Comparison of ENCODE assay signal across 20 mouse cellular contexts in the genomic region with DNA sequence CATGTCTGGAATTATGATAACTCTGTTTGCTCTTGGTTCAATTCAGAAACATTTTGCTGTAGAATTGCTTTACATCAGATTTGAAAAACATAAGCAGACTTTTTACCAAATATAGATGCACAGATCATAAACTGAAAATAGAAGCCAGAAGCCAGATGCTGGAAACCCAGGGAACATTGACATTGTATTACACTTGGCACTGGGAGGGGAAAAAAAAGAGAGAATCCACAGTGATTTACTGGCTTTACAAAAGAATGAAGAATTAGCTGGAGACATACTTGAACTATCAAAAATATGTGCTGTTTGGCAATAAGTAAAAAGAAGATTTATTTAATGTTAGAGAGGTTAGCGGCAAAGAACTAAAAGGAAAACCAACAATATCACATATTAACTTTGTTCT. TPM values are rescaled to one million over a fixed set of nuclear protein-coding genes. Genes with fewer than 3 reads are reported as not detected.
DNase-seq lines count a peak whose midpoint lies in the region; ATAC-seq and TF ChIP-seq lines count a peak whose summit lies in the region.
"Had no signal": no experiment of that assay in that cellular context is flagged by ENCODE, and none has a peak within 500 bp of the region (broad histone marks: within the 10 kb centered on the region; RNA-seq: fewer than 3 reads in every experiment).

No protein-coding gene starts in this region.

- H3K4me2 ChIP-seq in embryonic facial prominence, embryonic 14.5 days (ENCODE audit: low read depth, low read length): no peak overlapping the region
- H3K4me2 ChIP-seq in intestine, embryonic 15.5 days (replicated peaks): no peak overlapping the region
- no peak overlapping the region for H3K4me2 ChIP-seq in intestine, embryonic 16.5 days (ENCODE audit: low read depth, low read length)
- H3K4me2 ChIP-seq in liver, postnatal 0 days (ENCODE audit: low read depth, low read length): no peak overlapping the region
- no peak overlapping the region for H3K4me2 ChIP-seq in lung, postnatal 0 days (replicated peaks; ENCODE audit: low read depth, low read length)
- H3K4me2 ChIP-seq: embryonic facial prominence, embryonic 13.5 days; forebrain, embryonic 13.5 days; hindbrain, embryonic 13.5 days had no signal

- no peaks in the 10 kb centered on the region for H3K36me3 ChIP-seq in embryonic facial prominence, embryonic 14.5 days (ENCODE audit: control insufficient read depth, insufficient read depth, low read length)
- no peaks in the 10 kb centered on the region for H3K36me3 ChIP-seq in embryonic facial prominence, embryonic 10.5 days (replicated peaks)
- H3K36me3 ChIP-seq in intestine, embryonic 15.5 days: no peaks in the 10 kb centered on the region
- no peaks in the 10 kb centered on the region for H3K36me3 ChIP-seq in intestine, embryonic 16.5 days (ENCODE audit: control insufficient read depth, insufficient read depth, low read length)
- no peaks in the 10 kb centered on the region for H3K36me3 ChIP-seq in liver, postnatal 0 days (replicated peaks; ENCODE audit: insufficient read depth, low read length)
- H3K36me3 ChIP-seq in lung, postnatal 0 days (ENCODE audit: insufficient read depth, low read length): no peaks in the 10 kb centered on the region
- H3K36me3 ChIP-seq: embryonic facial prominence, embryonic 13.5 days; G1E; heart, embryonic 10.5 days; hindbrain, embryonic 13.5 days had no signal

- peak; percentile 83 for DNase-seq in embryonic facial prominence, embryonic 14.5 days (ENCODE audit: low spot score)
- DNase-seq in embryonic facial prominence, embryonic 10.5 days (ENCODE audit: low spot score): no peak
- no peak for DNase-seq in liver, postnatal 0 days
- DNase-seq in liver: no peak
- DNase-seq in lung, postnatal 0 days (ENCODE audit: low spot score): peak; percentile 57
- DNase-seq in lung, adult 18-20 months: no peak
- DNase-seq: B cell, adult 2 months; cerebellum, adult 11-12 months; cerebellum, adult 9-10 months; cerebellum, postnatal 25 days; gastrocnemius, postnatal 36 days had no signal

- no peaks in the 10 kb centered on the region for H3K27me3 ChIP-seq in embryonic facial prominence, embryonic 14.5 days (replicated peaks; ENCODE audit: control insufficient read depth, insufficient read depth, low read length)
- H3K27me3 ChIP-seq in embryonic facial prominence, embryonic 10.5 days (replicated peaks; ENCODE audit: low read depth, poor library complexity, severe bottlenecking): no peaks in the 10 kb centered on the region
- H3K27me3 ChIP-seq in intestine, embryonic 15.5 days (replicated peaks): no peaks in the 10 kb centered on the region
- H3K27me3 ChIP-seq in intestine, embryonic 16.5 days (replicated peaks; ENCODE audit: control insufficient read depth, insufficient read depth, low read length): no peaks in the 10 kb centered on the region
- H3K27me3 ChIP-seq in liver, postnatal 0 days (ENCODE audit: insufficient read depth, low read length): no peaks in the 10 kb centered on the region
- no peaks in the 10 kb centered on the region for H3K27me3 ChIP-seq in lung, postnatal 0 days (replicated peaks; ENCODE audit: insufficient read depth, low read length)
- H3K27me3 ChIP-seq: embryonic facial prominence, embryonic 13.5 days; forebrain, embryonic 13.5 days; hindbrain, embryonic 13.5 days had no signal

- no peak for TF ChIP-seq CTCF in liver, postnatal 0 days (IDR thresholded peaks at IDR 0.05; ENCODE audit: low read depth)
- TF ChIP-seq CTCF in lung, postnatal 0 days (IDR thresholded peaks at IDR 0.05): no peak

- no peaks in the 10 kb centered on the region for H3K9me3 ChIP-seq in embryonic facial prominence, embryonic 14.5 days (ENCODE audit: control insufficient read depth, low read length)
- no peaks in the 10 kb centered on the region for H3K9me3 ChIP-seq in embryonic facial prominence, embryonic 10.5 days
- no peaks in the 10 kb centered on the region for H3K9me3 ChIP-seq in intestine, embryonic 15.5 days
- H3K9me3 ChIP-seq in intestine, embryonic 16.5 days (ENCODE audit: control insufficient read depth, low read length): no peaks in the 10 kb centered on the region
- H3K9me3 ChIP-seq in liver, postnatal 0 days (ENCODE audit: low read length): no peaks in the 10 kb centered on the region; the same call in 1 of the 2 replicates
- H3K9me3 ChIP-seq in lung, postnatal 0 days (ENCODE audit: low read length): no peaks in the 10 kb centered on the region
- H3K9me3 ChIP-seq: forebrain, embryonic 13.5 days; heart, embryonic 10.5 days; hindbrain, embryonic 13.5 days had no signal

- H3K4me3 ChIP-seq in embryonic facial prominence, embryonic 14.5 days (ENCODE audit: low read depth, low read length): no peak overlapping the region
- no peak overlapping the region for H3K4me3 ChIP-seq in embryonic facial prominence, embryonic 10.5 days
- H3K4me3 ChIP-seq in intestine, embryonic 15.5 days (replicated peaks): no peak overlapping the region
- H3K4me3 ChIP-seq in intestine, embryonic 16.5 days (ENCODE audit: low read length): no peak overlapping the region
- no peak overlapping the region for H3K4me3 ChIP-seq in liver, postnatal 0 days (ENCODE audit: low read depth, low read length)
- H3K4me3 ChIP-seq in lung, postnatal 0 days (ENCODE audit: low read depth, low read length): no peak overlapping the region
- H3K4me3 ChIP-seq: embryonic facial prominence, embryonic 13.5 days; forebrain, embryonic 13.5 days; heart, embryonic 10.5 days; hindbrain, embryonic 13.5 days had no signal

- no peak for TF ChIP-seq EP300 in liver, postnatal 0 days (IDR thresholded peaks at IDR 0.05; ENCODE audit: low read depth)
- TF ChIP-seq EP300 in lung, postnatal 0 days (IDR thresholded peaks at IDR 0.05): 0 out of 2 replicates have a peak, but pooled peaks have one; percentile 3

- no peak for ATAC-seq in embryonic facial prominence, embryonic 14.5 days (ENCODE audit: low read depth)
- ATAC-seq in intestine, embryonic 15.5 days: 0 out of 2 replicates have a peak, but pooled peaks have one; percentile 34
- ATAC-seq in intestine, embryonic 16.5 days: no peak
- ATAC-seq in liver, postnatal 0 days: no peak
- ATAC-seq in lung, postnatal 0 days: no peak
- ATAC-seq: CD4-positive, CD25-positive, alpha-beta regulatory T cell, adult 4 months; forebrain, embryonic 13.5 days; forebrain, postnatal 0 days had no signal

- WGBS in embryonic facial prominence, embryonic 14.5 days: 60% methylated on average over 1 of the region's 1 CpGs
- 96% methylated on average over 1 of the region's 1 CpGs for WGBS in embryonic facial prominence, embryonic 10.5 days
- 43% methylated on average over 1 of the region's 1 CpGs for WGBS in intestine, embryonic 15.5 days
- WGBS in intestine, embryonic 16.5 days: 57% methylated on average over 1 of the region's 1 CpGs
- WGBS in liver, postnatal 0 days (ENCODE audit: insufficient replicate concordance): 65% methylated on average over 1 of the region's 1 CpGs
- 23% methylated on average over 1 of the region's 1 CpGs for WGBS in lung, postnatal 0 days

- peak overlapping the region; percentile 55 for H3K27ac ChIP-seq in embryonic facial prominence, embryonic 14.5 days (replicated peaks; ENCODE audit: low read depth, low read length)
- no peak overlapping the region for H3K27ac ChIP-seq in embryonic facial prominence, embryonic 10.5 days (replicated peaks)
- H3K27ac ChIP-seq in intestine, embryonic 15.5 days: no peak overlapping the region
- no peak overlapping the region for H3K27ac ChIP-seq in intestine, embryonic 16.5 days (ENCODE audit: low read length)
- H3K27ac ChIP-seq in liver, postnatal 0 days (ENCODE audit: low read depth): 0 out of 2 replicates have a peak overlapping the region, but pooled peaks have one; percentile 2
- no peak overlapping the region for H3K27ac ChIP-seq in lung, postnatal 0 days (ENCODE audit: low read length)
- H3K27ac ChIP-seq: embryonic facial prominence, embryonic 13.5 days; forebrain, embryonic 13.5 days; heart, embryonic 10.5 days; hindbrain, embryonic 13.5 days had no signal

- no peak overlapping the region for H3K9ac ChIP-seq in embryonic facial prominence, embryonic 14.5 days (ENCODE audit: low read depth, low read length)
- H3K9ac ChIP-seq in intestine, embryonic 15.5 days: no peak overlapping the region
- H3K9ac ChIP-seq in intestine, embryonic 16.5 days (ENCODE audit: low read depth, low read length): no peak overlapping the region
- no peak overlapping the region for H3K9ac ChIP-seq in liver, postnatal 0 days (replicated peaks)
- no peak overlapping the region for H3K9ac ChIP-seq in lung, postnatal 0 days (replicated peaks; ENCODE audit: low read depth)
- H3K9ac ChIP-seq: embryonic facial prominence, embryonic 13.5 days; forebrain, embryonic 13.5 days; forebrain, postnatal 0 days; hindbrain, embryonic 13.5 days had no signal

- peaks cover 7% of the 10 kb centered on the region; the same call in 1 of the 2 replicates for H3K4me1 ChIP-seq in embryonic facial prominence, embryonic 14.5 days (ENCODE audit: control insufficient read depth, insufficient read depth, low read length)
- no peaks in the 10 kb centered on the region for H3K4me1 ChIP-seq in embryonic facial prominence, embryonic 10.5 days
- 0 out of 2 replicates have a peak, but pooled peaks cover 3% of the 10 kb centered on the region for H3K4me1 ChIP-seq in intestine, embryonic 15.5 days (replicated peaks)
- 0 out of 2 replicates have a peak, but pooled peaks cover 2% of the 10 kb centered on the region for H3K4me1 ChIP-seq in intestine, embryonic 16.5 days (ENCODE audit: control insufficient read depth, insufficient read depth, low read length)
- no peaks in the 10 kb centered on the region; the same call in 1 of the 2 replicates for H3K4me1 ChIP-seq in liver, postnatal 0 days (ENCODE audit: insufficient read depth)
- peaks cover 3% of the 10 kb centered on the region; the same call in 1 of the 2 replicates for H3K4me1 ChIP-seq in lung, postnatal 0 days (ENCODE audit: insufficient read depth, low read depth, low read length)
- H3K4me1 ChIP-seq: forebrain, embryonic 13.5 days; heart, embryonic 10.5 days; hindbrain, embryonic 13.5 days had no signal

RNA-seq across cellular contexts. Expression of gene Rhobtb1, which starts 44.4 kb away (rescaled TPM):
- 27.7 and 28.0 TPM in 2 replicates for polyA plus RNA-seq in embryonic facial prominence, embryonic 14.5 days (2014; fragmentation: Nextera tagmentation; extraction: Ambion mirVana)
- polyA plus RNA-seq in embryonic facial prominence, embryonic 10.5 days (2016; fragmentation: Nextera tagmentation; extraction: Ambion mirVana): 17.1 and 19.3 TPM in 2 replicates
- 19.6 and 20.8 TPM in 2 replicates for polyA plus RNA-seq in intestine, embryonic 15.5 days (2015; fragmentation: Nextera tagmentation; extraction: Ambion mirVana)
- 11.3 and 13.5 TPM in 2 replicates for polyA plus RNA-seq in intestine, embryonic 16.5 days (2015; fragmentation: Nextera tagmentation; extraction: Ambion mirVana)
- 35.5 and 41.5 TPM in 2 replicates for polyA plus RNA-seq in liver, postnatal 0 days (2015; fragmentation: Nextera tagmentation; extraction: Ambion mirVana)
- 12.7 and 15.2 TPM in 2 replicates for polyA plus RNA-seq in lung, postnatal 0 days (2015; fragmentation: Nextera tagmentation; extraction: Ambion mirVana)
- polyA plus RNA-seq: CD4-positive, CD25-positive, alpha-beta regulatory T cell, adult 4 months; G1E had no signal

Comparison
In these comparisons a context has a peak if more than half of its experiments do, and no peak if none do; other contexts are left out.
1. DNase-seq: peak in embryonic facial prominence, embryonic 14.5 days (single experiment) and lung, postnatal 0 days (single experiment); none in embryonic facial prominence, embryonic 10.5 days (single experiment), liver, postnatal 0 days (single experiment), liver (single experiment) and lung, adult 18-20 months (0 of 2).
2. H3K27ac ChIP-seq: peak in embryonic facial prominence, embryonic 14.5 days (single experiment) and liver, postnatal 0 days (single experiment); none in embryonic facial prominence, embryonic 10.5 days (single experiment), intestine, embryonic 15.5 days (single experiment), intestine, embryonic 16.5 days (single experiment) and lung, postnatal 0 days (single experiment).